Mouse (Mus musculus) bone marrow macrophage, adult 2 months (primary cell): ENCODE data around the gene Ogfrl1.

Experiments
- CTCF ChIP-seq: IDR thresholded peaks from 2 replicates; pipeline ENCODE4 v1.5.1; 2012; ENCODE audit warnings: low read depth, mild to moderate bottlenecking, low read length, moderate library complexity
- POLR2A ChIP-seq: IDR thresholded peaks from 2 replicates; pipeline ENCODE4 v1.6.1; 2012; ENCODE audit warnings: mild to moderate bottlenecking, low read depth, low read length, borderline replicate concordance

DNA sequence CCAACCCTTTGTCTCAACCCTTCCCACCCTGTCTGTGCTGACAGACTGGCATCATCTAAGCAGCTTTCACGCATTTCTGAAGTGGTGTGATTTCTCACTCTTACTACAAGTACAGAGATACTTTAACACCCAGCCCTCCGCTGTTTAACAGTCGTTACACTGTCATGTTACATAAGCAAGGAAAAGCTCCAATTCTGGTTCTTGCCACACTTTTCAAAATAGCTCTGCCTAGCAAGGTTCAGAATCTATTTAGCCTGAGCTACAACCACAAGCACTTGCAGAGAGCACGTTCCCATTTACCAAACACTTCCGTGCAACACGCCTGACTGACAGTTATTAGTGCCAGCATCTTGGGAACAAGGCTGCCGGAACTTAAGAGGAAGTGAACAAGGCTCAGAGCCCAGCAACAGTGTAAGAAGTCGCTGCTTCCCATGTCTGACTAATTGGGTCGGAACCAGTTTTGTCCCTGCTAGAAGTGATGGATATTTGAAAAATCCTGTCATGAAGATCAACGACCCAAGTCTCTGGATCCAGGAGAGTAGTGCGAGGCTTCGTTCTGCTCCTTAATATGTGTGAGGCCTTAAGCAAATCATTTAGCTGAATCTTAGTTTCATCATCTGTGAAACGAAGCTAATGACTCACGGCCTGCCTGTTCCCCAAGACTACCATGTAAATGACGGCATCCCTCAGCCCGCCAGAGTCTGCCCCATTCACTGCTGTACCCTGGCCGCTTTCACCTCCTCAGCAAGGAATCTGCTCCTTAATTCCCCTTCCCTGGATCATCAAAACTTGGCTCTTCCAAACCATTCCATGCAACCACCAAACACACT is 17.4 kb downstream of the Ogfrl1 start:
- TF ChIP-seq CTCF, result no peak
- no peak for TF ChIP-seq POLR2A
